Mouse (Mus musculus) layer of hippocampus, adult 11-12 months (tissue): ENCODE data around the gene 4930539E08Rik.

ENCODE experiments used
- DNase-seq: peaks from one replicate; pipeline ENCODE4 v3.0.0; 2022; ENCODE audit warnings: low spot score

4930539E08Rik gene

DNA sequence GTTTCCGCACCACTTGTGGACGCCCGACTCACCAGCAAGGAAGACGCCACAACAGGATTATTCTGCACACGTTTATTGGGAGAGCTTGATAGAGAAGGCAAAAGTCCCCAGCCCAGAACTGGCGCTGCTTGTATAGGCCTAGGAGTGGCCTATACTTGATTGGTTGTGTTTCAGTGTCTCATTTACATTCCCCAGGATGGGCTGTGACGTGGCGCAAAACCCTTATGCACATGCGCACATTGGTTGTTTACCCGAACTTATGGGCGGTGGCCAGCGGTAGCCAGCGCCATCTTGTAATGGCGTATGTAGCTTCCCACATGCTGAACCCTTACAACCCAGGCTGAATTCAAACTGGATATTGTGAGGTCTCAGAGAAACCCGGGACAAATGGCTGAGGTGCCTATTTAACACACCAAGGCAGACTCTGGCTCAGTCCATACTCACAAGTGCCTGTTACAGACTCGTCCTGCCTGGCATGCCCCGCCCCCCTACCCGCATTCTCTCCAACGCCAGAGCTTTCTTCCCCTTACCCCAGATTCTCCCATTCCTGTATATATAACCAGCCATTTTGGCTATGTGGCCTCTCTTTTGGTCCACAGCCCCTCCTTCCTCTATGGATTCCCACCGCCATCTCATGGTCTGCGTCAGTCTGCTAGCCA is 19.8 kb downstream of the 4930539E08Rik start:
- no peak for DNase-seq

GRCm38 (mm10) chr17:28894050-28894767 is 20.9 kb downstream of the 4930539E08Rik start:
- DNase-seq, result no peak

DNA sequence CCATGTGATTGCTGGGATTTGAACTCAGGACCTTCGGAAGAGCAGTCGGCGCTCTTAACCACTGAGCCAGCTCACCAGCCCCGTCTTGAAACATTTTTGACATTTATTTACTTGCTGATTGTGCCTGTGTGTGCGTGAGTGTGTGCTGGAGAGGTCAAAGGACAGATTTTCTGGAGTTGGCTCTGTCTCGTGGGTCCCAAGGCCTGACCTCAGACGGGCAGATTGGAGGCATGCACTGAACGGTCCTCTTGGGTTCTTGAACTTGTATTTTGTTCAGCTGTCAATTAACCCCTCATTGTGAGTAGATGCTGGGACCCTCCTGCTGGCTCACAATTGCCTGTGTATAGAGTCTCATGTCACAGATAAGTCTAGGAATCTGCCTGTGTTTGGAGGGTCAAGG is 28.9 kb downstream of the 4930539E08Rik start:
- DNase-seq, result no peak

GRCm38 (mm10) chr17:28885231-28885630 is 29.9 kb downstream of the 4930539E08Rik start:
- DNase-seq, result no peak

DNA sequence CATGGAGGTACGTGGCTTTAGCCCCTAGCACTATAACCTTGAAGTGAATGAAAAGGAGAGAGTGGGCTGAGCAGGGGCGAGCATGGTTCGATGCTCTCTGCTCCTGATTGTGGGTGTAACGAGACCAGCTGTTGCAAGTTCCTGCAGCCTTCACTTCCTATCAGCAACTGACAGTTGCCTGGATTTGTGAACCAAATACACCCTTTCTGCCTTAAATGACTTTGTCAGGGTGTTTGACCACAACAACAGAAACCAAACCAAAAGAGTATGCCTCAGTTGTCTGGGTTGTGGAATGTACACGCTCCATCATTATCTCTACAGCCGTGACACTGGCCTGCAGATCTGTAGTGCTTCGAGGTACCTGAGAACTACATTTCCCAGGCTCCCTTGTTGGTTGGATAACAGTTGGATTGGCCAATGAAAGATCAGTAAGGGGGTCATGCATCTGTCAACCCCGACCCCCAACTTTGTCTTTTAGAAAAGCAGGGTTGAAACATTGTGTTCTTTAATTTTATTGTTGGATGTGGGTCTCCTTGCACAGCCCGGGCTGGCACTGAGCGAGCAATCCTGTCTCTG is 31.1 kb downstream of the 4930539E08Rik start:
- DNase-seq, result no peak

DNA sequence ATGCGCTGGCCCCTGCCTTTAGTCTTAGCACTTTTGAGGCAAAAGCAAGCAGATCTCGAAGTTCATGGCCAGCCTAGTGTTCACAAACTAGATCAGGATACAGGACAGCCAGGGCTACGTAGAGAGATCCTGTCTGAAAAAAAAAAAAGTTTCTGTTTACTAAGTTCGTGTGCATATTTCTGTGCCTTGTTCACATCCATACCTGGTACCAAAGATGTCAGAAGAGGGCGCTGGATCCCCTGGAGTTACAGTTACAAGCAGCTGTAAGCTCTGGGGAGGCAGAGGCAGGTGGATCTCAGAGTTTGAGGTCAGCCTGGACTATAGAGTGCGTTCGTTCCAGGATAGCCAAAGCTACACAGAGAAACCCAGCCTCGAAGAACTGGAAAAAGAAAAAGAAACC is 32.3 kb downstream of the 4930539E08Rik start:
- no peak for DNase-seq

DNA sequence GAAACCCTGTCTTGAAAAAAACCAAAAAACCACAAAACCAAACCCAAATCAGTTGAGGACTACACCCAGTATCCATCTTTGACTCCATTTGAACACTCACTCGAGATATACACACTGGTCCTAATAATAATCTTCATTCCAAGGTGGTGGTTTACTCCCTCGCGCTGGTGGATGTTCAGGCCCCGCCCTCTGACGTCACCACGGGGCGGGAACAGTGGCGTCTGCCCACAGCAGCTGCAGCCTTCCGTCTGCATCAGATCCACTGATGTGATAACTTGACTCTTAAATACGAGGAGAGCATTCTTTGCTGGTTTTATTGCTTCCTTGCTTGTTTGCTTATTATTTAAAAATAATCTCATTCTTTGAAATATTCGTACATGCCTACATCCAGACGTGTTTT is 32.8 kb downstream of the 4930539E08Rik start:
- DNase-seq, result no peak

DNA sequence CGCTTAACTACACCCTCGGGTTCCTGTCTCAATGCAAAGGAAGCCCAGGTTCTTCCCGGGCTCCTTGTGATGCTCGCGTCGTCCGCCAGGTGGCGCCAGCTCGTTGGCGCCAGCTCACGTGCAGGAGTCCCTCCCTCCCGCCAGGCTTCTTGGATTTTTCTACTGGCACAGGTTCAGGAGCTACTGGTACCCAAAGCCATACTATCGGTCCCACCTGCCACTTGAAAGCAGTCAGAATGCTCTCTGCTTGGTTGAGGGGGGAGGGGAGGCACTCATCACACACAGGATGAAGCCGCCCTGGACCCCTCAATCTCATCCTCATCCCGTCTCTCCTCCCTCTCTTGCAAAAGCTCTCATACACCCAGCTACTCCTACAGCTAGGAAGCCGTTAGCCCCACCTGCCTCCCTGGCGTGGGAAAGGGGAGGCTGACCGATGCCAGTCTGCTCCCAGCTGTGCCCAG is 35.2 kb downstream of the 4930539E08Rik start:
- DNase-seq, result peak; percentile 79

- no peak for DNase-seq
Observed at GRCm38 (mm10) chr17:28876821-28877220, 38.3 kb downstream of the 4930539E08Rik start.

DNA sequence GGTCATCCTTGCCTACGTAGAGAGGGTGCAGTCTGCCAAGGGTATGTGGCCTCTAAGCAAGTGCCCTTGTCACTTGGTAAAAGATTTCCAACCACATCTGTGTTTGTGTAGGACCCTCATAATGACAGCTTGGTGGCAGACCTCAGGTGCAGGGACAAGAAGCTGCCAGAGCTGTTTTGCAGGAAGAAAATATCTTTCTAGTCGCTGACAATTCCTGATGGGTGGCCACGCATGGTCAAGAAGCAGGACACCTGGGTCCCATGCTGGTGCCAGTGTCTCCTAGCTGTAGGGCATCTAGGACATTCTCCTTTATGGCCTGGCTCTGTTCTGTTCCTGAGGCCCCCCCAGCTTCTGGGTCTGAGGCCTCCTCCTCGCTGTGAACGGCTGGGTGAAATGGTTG is 38.8 kb downstream of the 4930539E08Rik start:
- no peak for DNase-seq

- peak; percentile 70 for DNase-seq
Observed at GRCm38 (mm10) chr17:28875316-28875715, 39.8 kb downstream of the 4930539E08Rik start.

- no peak for DNase-seq
Observed at GRCm38 (mm10) chr17:28874825-28875224, 40.3 kb downstream of the 4930539E08Rik start.

DNA sequence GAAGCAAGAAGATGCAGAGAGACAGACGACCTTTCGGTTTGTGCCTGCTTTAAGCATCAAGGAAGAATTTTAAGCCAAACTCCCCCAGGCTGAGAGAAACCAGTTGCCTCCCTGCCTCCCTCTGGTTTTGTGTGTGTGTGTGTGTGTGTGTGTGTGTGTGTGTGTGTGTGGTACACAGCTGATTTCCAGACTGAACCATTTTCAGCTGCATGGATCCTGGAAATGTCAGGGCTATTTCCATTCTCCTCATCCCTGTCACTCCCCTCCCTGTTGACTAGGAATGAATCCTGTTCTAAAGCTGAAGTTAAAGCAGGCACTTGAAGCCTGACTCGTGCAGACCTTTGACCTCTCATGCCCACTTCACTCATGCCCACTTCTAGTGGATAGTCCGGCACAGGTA is 40.9 kb downstream of the 4930539E08Rik start:
- no peak for DNase-seq

GRCm38 (mm10) chr17:28872322-28872721 is 42.8 kb downstream of the 4930539E08Rik start:
- no peak for DNase-seq

- no peak for DNase-seq
Observed at GRCm38 (mm10) chr17:28871831-28872230, 43.3 kb downstream of the 4930539E08Rik start.

GRCm38 (mm10) chr17:28870435-28870834 is 44.7 kb downstream of the 4930539E08Rik start:
- no peak for DNase-seq

DNA sequence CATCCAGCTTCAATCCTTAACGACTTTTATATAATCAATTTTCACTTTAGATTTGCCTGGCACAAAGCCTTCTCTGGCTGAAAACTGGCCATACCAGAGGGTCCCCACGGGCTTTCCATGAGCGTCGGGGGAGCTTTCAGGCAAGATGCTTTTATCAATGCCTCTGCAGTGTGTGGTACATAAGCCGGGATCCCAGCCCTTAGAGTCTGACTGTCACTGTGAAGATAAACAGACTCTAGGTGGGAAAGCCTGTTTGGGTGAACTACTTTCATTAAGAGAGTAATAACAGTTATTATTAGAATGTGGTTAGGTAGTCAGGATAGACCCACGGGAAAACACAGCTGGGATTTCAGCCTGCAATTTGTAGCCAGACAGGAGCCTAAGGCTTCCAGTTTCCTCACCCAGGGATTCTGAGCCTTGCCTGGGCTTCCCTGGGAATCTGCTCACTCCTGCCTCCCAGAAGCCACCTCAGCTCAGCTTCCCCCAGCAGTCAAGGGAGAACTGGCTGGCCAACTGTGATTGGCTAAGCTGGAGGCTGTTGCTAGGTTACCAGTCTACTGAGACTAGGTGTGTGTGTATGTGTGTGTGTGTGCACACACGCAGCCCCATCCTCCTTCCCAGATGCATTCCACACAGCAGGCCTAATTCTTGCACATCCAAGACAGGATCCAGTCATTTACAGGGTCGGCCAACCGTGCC is 45.6 kb downstream of the 4930539E08Rik start:
- DNase-seq, result peak; percentile 67

DNA sequence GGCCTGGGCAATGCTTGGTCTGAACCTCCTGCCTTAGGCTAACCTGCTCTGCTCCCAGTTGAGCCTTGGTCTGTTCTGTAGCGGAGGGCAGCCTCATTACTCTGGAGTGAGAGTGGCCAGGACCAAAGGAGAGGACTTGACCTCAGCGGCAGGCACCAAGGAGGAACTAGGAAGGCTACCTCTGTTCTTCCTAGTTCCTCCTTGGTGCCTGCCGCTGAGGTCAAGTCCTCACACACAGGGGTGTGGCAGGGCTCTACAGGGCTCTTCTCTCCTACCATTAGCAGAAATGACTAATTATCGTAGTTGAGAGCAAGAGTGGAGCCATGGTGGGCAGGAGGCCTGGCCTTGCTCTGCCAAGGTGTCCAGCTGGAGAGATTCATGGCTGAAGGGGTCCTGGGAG is 47.7 kb downstream of the 4930539E08Rik start:
- DNase-seq, result no peak

GRCm38 (mm10) chr17:28866921-28867320 is 48.2 kb downstream of the 4930539E08Rik start:
- DNase-seq, result no peak

DNA sequence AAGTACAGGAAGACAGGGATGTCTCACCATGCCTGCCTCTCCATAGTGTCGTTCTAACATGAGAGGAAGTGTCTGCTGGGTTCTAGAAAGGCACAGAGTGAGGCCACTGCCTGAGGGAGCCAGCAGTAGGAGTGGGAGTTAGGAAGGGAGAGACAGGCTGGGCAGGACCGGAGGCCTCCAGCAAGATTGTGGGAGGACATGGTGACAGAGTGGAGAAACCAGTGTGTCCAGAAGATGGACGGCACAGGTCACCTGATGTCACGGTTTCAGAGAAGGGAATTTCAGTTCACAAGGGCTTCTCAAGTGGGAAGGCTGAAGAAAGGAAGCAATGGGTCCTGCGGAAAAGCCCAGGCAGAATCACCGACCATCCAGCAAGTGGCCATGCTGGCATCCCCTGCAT is 50.7 kb downstream of the 4930539E08Rik start:
- no peak for DNase-seq

- DNase-seq, result no peak
Observed at GRCm38 (mm10) chr17:28863926-28864325, 51.2 kb downstream of the 4930539E08Rik start.

- no peak for DNase-seq
Observed at GRCm38 (mm10) chr17:28858205-28858604, 56.9 kb downstream of the 4930539E08Rik start, which contains the start of gene Pnpla1. Pnpla1 (plus strand) TSS chr17:28858411.

GRCm38 (mm10) chr17:28856030-28856429 is 59.1 kb downstream of the 4930539E08Rik start:
- DNase-seq, result no peak
